ENCODE assay signal across 8 mouse cellular contexts in genomic region chr2:59159961-59160604, GRCm38 (mm10). TPM values are rescaled to one million over a fixed set of nuclear protein-coding genes. Genes with fewer than 3 reads are reported as not detected.
A peak's percentile ranks its signal among the peaks of the same experiment; 100 is the strongest.
DNase-seq lines count a peak whose midpoint lies in the region; ATAC-seq lines count a peak whose summit lies in the region.

No protein-coding gene starts in this region.

- peak overlapping the region; percentile 82 for H3K9ac ChIP-seq in forebrain, embryonic 14.5 days (ENCODE audit: low read length)
- peak overlapping the region; percentile 74 for H3K9ac ChIP-seq in kidney, embryonic 15.5 days
- H3K9ac ChIP-seq in midbrain, embryonic 14.5 days (replicated peaks; ENCODE audit: low read length), result peak overlapping the region; percentile 9; the same call in 1 of the 2 replicates

- H3K9me3 ChIP-seq in forebrain, embryonic 14.5 days (replicated peaks; ENCODE audit: control insufficient read depth, low read length), result no peaks in the 10 kb centered on the region
- H3K9me3 ChIP-seq in kidney, embryonic 15.5 days (replicated peaks), result no peaks in the 10 kb centered on the region
- no peaks in the 10 kb centered on the region for H3K9me3 ChIP-seq in midbrain, embryonic 14.5 days (ENCODE audit: control insufficient read depth, low read length)

- peak overlapping the region; percentile 81 for H3K4me2 ChIP-seq in forebrain, embryonic 14.5 days (ENCODE audit: low read length)
- peak overlapping the region; percentile 88 for H3K4me2 ChIP-seq in kidney, embryonic 15.5 days
- H3K4me2 ChIP-seq in midbrain, embryonic 14.5 days (ENCODE audit: low read length), result peak overlapping the region; percentile 53

- 0% methylated on average over 16 of the region's 16 CpGs for WGBS in forebrain, embryonic 14.5 days
- under 1% methylated on average over 16 of the region's 16 CpGs for whole genome bisulfite sequencing in kidney, embryonic 15.5 days
- under 1% methylated on average over 16 of the region's 16 CpGs for WGBS in midbrain, embryonic 14.5 days

- peak; percentile 22 to 38 for DNase-seq in layer of hippocampus, postnatal 10 days (ENCODE audit: low spot score in 2 of 2)
- no peak for DNase-seq in layer of hippocampus, adult 8-10 months (ENCODE audit: low spot score in 2 of 2)
- peak; percentile 72 for DNase-seq in brain, adult 2 months (ENCODE audit: low read depth, low spot score)
- peak; percentile 56 for DNase-seq in forebrain, embryonic 14.5 days (ENCODE audit: low spot score)
- peak; percentile 53 for DNase-seq in midbrain, embryonic 14.5 days
- DNase-seq in ovary, adult 18-20 months (ENCODE audit: low spot score), result no peak
- no peak for DNase-seq in urinary bladder, postnatal 10 days (ENCODE audit: low spot score)

- no peak overlapping the region for H3K27ac ChIP-seq in forebrain, embryonic 14.5 days (ENCODE audit: low read depth, low read length)
- H3K27ac ChIP-seq in kidney, embryonic 15.5 days, result peak overlapping the region; percentile 72
- 0 out of 2 replicates have a peak overlapping the region, but pooled peaks have one; percentile 1 for H3K27ac ChIP-seq in midbrain, embryonic 14.5 days (replicated peaks; ENCODE audit: low read depth, low read length)

- H3K27me3 ChIP-seq in forebrain, embryonic 14.5 days (replicated peaks; ENCODE audit: control insufficient read depth, insufficient read depth, low read length), result no peaks in the 10 kb centered on the region
- no peaks in the 10 kb centered on the region for H3K27me3 ChIP-seq in kidney, embryonic 15.5 days
- H3K27me3 ChIP-seq in midbrain, embryonic 14.5 days (ENCODE audit: control insufficient read depth, insufficient read depth, low read length), result no peaks in the 10 kb centered on the region

- peaks cover 17% of the 10 kb centered on the region for H3K4me1 ChIP-seq in forebrain, embryonic 14.5 days (ENCODE audit: control insufficient read depth, insufficient read depth, low read length)
- peaks cover 24% of the 10 kb centered on the region for H3K4me1 ChIP-seq in kidney, embryonic 15.5 days
- peaks cover 7% of the 10 kb centered on the region for H3K4me1 ChIP-seq in midbrain, embryonic 14.5 days (ENCODE audit: control insufficient read depth, insufficient read depth, low read length)

- ATAC-seq in forebrain, embryonic 14.5 days, result peak; percentile 18
- peak; percentile 7; the same call in 1 of the 2 replicates for ATAC-seq in kidney, embryonic 15.5 days (replicated peaks; ENCODE audit: low FRiP score)
- ATAC-seq in midbrain, embryonic 14.5 days (ENCODE audit: low FRiP score, low TSS enrichment), result no peak; the same call in 1 of the 2 replicates

- no peaks in the 10 kb centered on the region for H3K36me3 ChIP-seq in forebrain, embryonic 14.5 days (ENCODE audit: control insufficient read depth, insufficient read depth, low read length)
- H3K36me3 ChIP-seq in kidney, embryonic 15.5 days, result no peaks in the 10 kb centered on the region
- no peaks in the 10 kb centered on the region for H3K36me3 ChIP-seq in midbrain, embryonic 14.5 days (ENCODE audit: control insufficient read depth, insufficient read depth, low read length)

- H3K4me3 ChIP-seq in forebrain, embryonic 14.5 days (ENCODE audit: low read depth, low read length), result peak overlapping the region; percentile 92
- peak overlapping the region; percentile 73 for H3K4me3 ChIP-seq in kidney, embryonic 15.5 days (replicated peaks)
- peak overlapping the region; percentile 91 for H3K4me3 ChIP-seq in midbrain, embryonic 14.5 days (replicated peaks; ENCODE audit: low read depth, low read length)

RNA-seq across cellular contexts. Expression of gene Ccdc148, which starts 0.4 kb away (rescaled TPM):
- 10 to 100 TPM; 11.9 to 12.0 TPM for total RNA-seq in layer of hippocampus, postnatal 10 days (2021)
- 10 to 100 TPM; 14.8 to 17.8 (median 16.1) TPM for total RNA-seq in layer of hippocampus, adult 8-10 months (2022)
- polyA plus RNA-seq in forebrain, embryonic 14.5 days (2014; fragmentation: Nextera tagmentation; extraction: Ambion mirVana), result 1.8 and 2.5 TPM in 2 replicates
- 1.5 and 1.9 TPM in 2 replicates for polyA plus RNA-seq in kidney, embryonic 15.5 days (2015; fragmentation: Nextera tagmentation; extraction: Ambion mirVana)
- 2.7 and 3.1 TPM in 2 replicates for polyA plus RNA-seq in midbrain, embryonic 14.5 days (2014; fragmentation: Nextera tagmentation; extraction: Ambion mirVana)

RNA-seq across cellular contexts. Expression of gene Pkp4, which starts 0.6 kb away (rescaled TPM):
- total RNA-seq in layer of hippocampus, postnatal 10 days (2021), result 100 to 1,000 TPM; 207 to 238 TPM
- 100 to 1,000 TPM; 272 to 325 (median 301) TPM for total RNA-seq in layer of hippocampus, adult 8-10 months (2022)
- polyA plus RNA-seq in forebrain, embryonic 14.5 days (2014; fragmentation: Nextera tagmentation; extraction: Ambion mirVana), result 24.6 and 25.7 TPM in 2 replicates
- polyA plus RNA-seq in kidney, embryonic 15.5 days (2015; fragmentation: Nextera tagmentation; extraction: Ambion mirVana), result 21.1 and 24.7 TPM in 2 replicates
- polyA plus RNA-seq in midbrain, embryonic 14.5 days (2014; fragmentation: Nextera tagmentation; extraction: Ambion mirVana), result 23.9 and 24.1 TPM in 2 replicates

Comparison
In these comparisons a context has a peak if more than half of its experiments do, and no peak if none do; other contexts are left out.
1. DNase-seq: peak in layer of hippocampus, postnatal 10 days (2 of 2), brain, adult 2 months (single experiment), forebrain, embryonic 14.5 days (single experiment) and midbrain, embryonic 14.5 days (single experiment); none in layer of hippocampus, adult 8-10 months (0 of 2), ovary, adult 18-20 months (single experiment) and urinary bladder, postnatal 10 days (single experiment).
2. H3K9ac ChIP-seq: peak in every context shown above with its lines; median percentile 82 in forebrain, embryonic 14.5 days; 74 in kidney, embryonic 15.5 days; 9 in midbrain, embryonic 14.5 days.
3. Peak in every context shown above with its lines, with median percentiles within 50 percentile points of each other: H3K4me2 ChIP-seq and H3K4me3 ChIP-seq.